Mouse (Mus musculus) embryonic facial prominence, embryonic 12.5 days (tissue): ENCODE results near the gene H2al1f. TPM values are rescaled to one million over a fixed set of nuclear protein-coding genes. Genes with fewer than 3 reads are reported as not detected.
"Not testable (repeated sequence)": the region's sequence is repeated elsewhere in the genome, so short reads cannot be mapped to it uniquely, and the experiment has no call there.

Source experiments
- ATAC-seq: fragments of 200-750 bp; cut with Nextera tagmentation; 2 replicates; pipeline ENCODE4 v1.8.0; 2017; ENCODE audit not compliant: insufficient number of reproducible peaks, insufficient read depth, low FRiP score, low TSS enrichment
- H3K27ac ChIP-seq: fragments of 300-500 bp; sonication (generic); 2 replicates; pipeline ENCODE4 v1.5.1; 2016; ENCODE audit warnings: mild to moderate bottlenecking
- H3K27me3 ChIP-seq: fragments of 300-500 bp; sonication (generic); 2 replicates; pipeline ENCODE4 v1.6.1; 2016; ENCODE audit warnings: mild to moderate bottlenecking, moderate library complexity
- H3K36me3 ChIP-seq: fragments of 300-500 bp; sonication (generic); 2 replicates; pipeline ENCODE4 v1.6.1; 2016; ENCODE audit warnings: mild to moderate bottlenecking
- H3K4me1 ChIP-seq: fragments of 300-500 bp; sonication (generic); 2 replicates; pipeline ENCODE4 v1.6.1; 2016
- H3K4me2 ChIP-seq: fragments of 300-500 bp; sonication (generic); replicated peaks from 2 replicates; pipeline ENCODE4 v1.6.1; 2016; ENCODE audit warnings: mild to moderate bottlenecking, moderate library complexity
- H3K4me3 ChIP-seq: fragments of 300-500 bp; sonication (generic); 2 replicates; pipeline ENCODE4 v1.5.1; 2016; ENCODE audit warnings: mild to moderate bottlenecking
- H3K9ac ChIP-seq: fragments of 300-500 bp; sonication (generic); 2 replicates; pipeline ENCODE4 v1.6.1; 2016; ENCODE audit warnings: mild to moderate bottlenecking, moderate library complexity
- H3K9me3 ChIP-seq: fragments of 300-500 bp; sonication (generic); 2 replicates; pipeline ENCODE4 v1.6.1; 2016; ENCODE audit warnings: mild to moderate bottlenecking, moderate library complexity
- WGBS: fragments of 180-500 bp; shearing (Covaris S2); methylation state at CpG from one replicate; pipeline ENCODE4 v1.1.7; 2016; 5-methylcytosine and 5-hydroxymethylcytosine counted together
- polyA plus RNA-seq: library from polyadenylated mRNA; unstranded; fragments of >200 nt; fragmentation: Nextera tagmentation; extraction: Ambion mirVana; gene quantifications from 2 replicates; pipeline ENCODE4 v1.2.1, GENCODE M21; 2016

H2al1f gene
- not detected in 2 replicates for polyA plus RNA-seq

GRCm38 (mm10) chrX:11314858-11315257 lies at the start of gene H2al1f:
Gene H2al1f, plus strand, starts transcription at chrX:11315158.
- no CpG with 5 or more reads among the region's 6 CpGs for WGBS
- not testable (repeated sequence) for H3K27me3 ChIP-seq

DNA sequence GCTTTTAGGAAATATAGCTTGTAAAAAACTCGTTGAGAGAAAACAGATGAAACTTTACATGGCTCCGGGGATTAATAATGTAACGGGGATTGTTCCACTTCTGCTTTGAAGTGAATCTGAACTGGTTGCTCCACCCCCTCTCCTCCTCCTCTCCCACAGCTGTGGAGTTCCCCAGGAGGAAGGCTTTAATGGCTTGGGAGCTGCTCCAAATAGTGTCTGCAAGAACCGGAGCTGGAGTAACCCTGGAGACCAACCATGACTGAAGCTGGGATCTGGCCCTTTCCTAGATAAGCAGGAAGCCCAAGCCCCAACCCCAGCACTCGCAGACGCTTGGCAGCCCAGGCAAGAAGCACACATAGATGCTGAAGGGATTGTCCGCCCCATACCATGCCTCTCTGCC lies 47.2 kb upstream of the H2al1f start:
- Histone ChIP-seq H3K36me3 (no peaks in the 10 kb centered on the region), H3K4me2 (no peak overlapping the region), H3K9ac (no peak overlapping the region), H3K4me1 (no peaks in the 10 kb centered on the region), H3K4me3 (no peak overlapping the region), H3K9me3 (no peaks in the 10 kb centered on the region), H3K27me3 (peaks cover 10% of the 10 kb centered on the region; the same call in 1 of the 2 replicates), H3K27ac (no peak overlapping the region)
- 64% methylated on average over 7 of the region's 7 CpGs for WGBS
- ATAC-seq: no peak

More at GRCm38 (mm10) chrX:11314858-11315257, at the start of gene H2al1f:
- not testable (repeated sequence) for H3K27ac ChIP-seq, H3K9ac ChIP-seq, H3K9me3 ChIP-seq, H3K4me2 ChIP-seq, H3K4me3 ChIP-seq, H3K36me3 ChIP-seq, ATAC-seq, H3K4me1 ChIP-seq

DNA sequence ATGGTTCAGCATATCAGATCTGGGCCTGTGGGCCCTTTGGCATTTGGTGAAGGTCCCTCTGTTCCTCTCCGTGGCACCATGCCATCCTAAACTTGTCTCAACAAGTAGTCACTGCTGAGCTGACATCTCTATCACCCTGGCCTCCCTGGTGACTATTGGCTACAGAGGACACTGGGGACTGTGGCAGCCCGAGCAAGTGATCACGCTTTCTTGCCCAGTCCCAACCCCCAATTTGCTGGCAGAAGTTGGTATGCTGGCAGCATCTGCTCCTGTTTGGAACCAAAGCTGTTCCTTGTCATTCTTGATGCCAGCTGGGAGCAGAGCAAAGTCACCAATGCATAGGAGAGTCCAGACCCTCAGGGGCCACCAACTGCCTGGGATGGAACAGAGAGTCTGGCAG lies 45.9 kb upstream of the H2al1f start:
- WGBS: 92% methylated on average over 3 of the region's 3 CpGs
- Histone ChIP-seq H3K36me3 (no peaks in the 10 kb centered on the region), H3K9ac (no peak overlapping the region), H3K4me3 (no peak overlapping the region), H3K27me3 (peaks cover 10% of the 10 kb centered on the region; the same call in 1 of the 2 replicates), H3K4me2 (no peak overlapping the region), H3K4me1 (no peaks in the 10 kb centered on the region), H3K9me3 (no peaks in the 10 kb centered on the region), H3K27ac (no peak overlapping the region)
- no peak for ATAC-seq

DNA sequence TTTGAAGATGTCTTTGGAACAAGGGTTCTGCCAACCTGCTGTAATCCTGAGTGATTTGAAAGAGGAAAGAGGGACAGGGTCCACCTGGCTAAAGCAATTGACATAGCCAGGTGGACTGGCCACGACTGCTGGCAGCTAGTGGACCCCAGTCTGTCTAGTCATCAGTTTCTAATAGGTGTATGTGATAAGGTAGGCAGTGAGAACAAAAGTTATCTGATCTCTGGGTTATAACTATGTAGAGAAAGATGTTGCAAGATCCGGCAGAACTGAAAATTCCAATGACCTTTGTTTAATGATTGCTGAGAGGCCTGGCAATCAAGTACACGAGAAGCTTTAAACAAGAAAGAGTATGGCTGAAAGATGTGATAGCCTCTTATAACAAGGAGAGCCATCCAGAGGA lies 41.8 kb upstream of the H2al1f start:
- no peak overlapping the region for H3K9ac ChIP-seq
- H3K9me3 ChIP-seq: no peaks in the 10 kb centered on the region
- H3K27ac ChIP-seq: no peak overlapping the region
- no peaks in the 10 kb centered on the region for H3K36me3 ChIP-seq
- ATAC-seq: no peak
- no peak overlapping the region for H3K4me2 ChIP-seq
- WGBS: 79% methylated on average over 3 of the region's 3 CpGs
- H3K4me1 ChIP-seq: no peaks in the 10 kb centered on the region
- H3K4me3 ChIP-seq: no peak overlapping the region
- 0 out of 2 replicates have a peak, but pooled peaks cover 3% of the 10 kb centered on the region for H3K27me3 ChIP-seq

DNA sequence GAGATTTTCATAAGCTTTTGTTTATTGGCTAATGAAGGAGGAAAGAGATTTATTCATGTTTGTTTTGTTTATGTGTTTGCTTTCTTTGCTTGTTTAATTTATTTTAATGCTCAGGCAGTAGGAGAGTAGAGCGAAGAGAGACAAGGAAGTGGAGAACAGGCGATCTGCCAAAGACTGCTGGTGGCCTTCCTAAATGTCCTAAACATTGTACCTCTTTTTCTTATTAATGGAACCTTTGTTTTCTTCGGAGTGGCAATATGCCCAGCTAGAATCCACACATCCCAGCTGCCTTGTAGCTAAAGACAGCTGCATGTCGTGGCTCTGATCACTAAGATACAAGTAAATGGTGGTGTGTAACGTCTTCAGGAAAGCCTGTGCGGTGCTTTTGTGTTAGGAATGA lies 37.9 kb upstream of the H2al1f start:
- ATAC-seq: no peak
- WGBS: 82% methylated on average over 6 of the region's 6 CpGs
- 0 out of 2 replicates have a peak, but pooled peaks cover 3% of the 10 kb centered on the region for H3K27me3 ChIP-seq

GRCm38 (mm10) chrX:11280741-11281140 lies 34.2 kb upstream of the H2al1f start:
- Histone ChIP-seq H3K9ac (no peak overlapping the region), H3K36me3 (no peaks in the 10 kb centered on the region), H3K27me3 (no peaks in the 10 kb centered on the region), H3K27ac (no peak overlapping the region), H3K4me2 (no peak overlapping the region), H3K4me1 (no peaks in the 10 kb centered on the region), H3K4me3 (no peak overlapping the region), H3K9me3 (no peaks in the 10 kb centered on the region)
- 64% methylated on average over 2 of the region's 2 CpGs for WGBS
- no peak for ATAC-seq

More for the DNA sequence above, 37.9 kb upstream of the H2al1f start:
- no peak overlapping the region for H3K4me2 ChIP-seq
- H3K27ac ChIP-seq: no peak overlapping the region
- H3K9ac ChIP-seq: no peak overlapping the region
- H3K4me3 ChIP-seq: no peak overlapping the region
- H3K4me1 ChIP-seq: no peaks in the 10 kb centered on the region
- no peaks in the 10 kb centered on the region for H3K9me3 ChIP-seq
- H3K36me3 ChIP-seq: no peaks in the 10 kb centered on the region

- Histone ChIP-seq H3K4me1 (no peaks in the 10 kb centered on the region), H3K4me2 (no peak overlapping the region), H3K9ac (no peak overlapping the region), H3K27ac (no peak overlapping the region), H3K36me3 (no peaks in the 10 kb centered on the region), H3K27me3 (peaks cover 8% of the 10 kb centered on the region; the same call in 1 of the 2 replicates), H3K9me3 (no peaks in the 10 kb centered on the region), H3K4me3 (no peak overlapping the region)
- no peak for ATAC-seq
- 72% methylated on average over 14 of the region's 14 CpGs for WGBS
Observed at GRCm38 (mm10) chrX:11288306-11288882, 26.6 kb upstream of the H2al1f start.

DNA sequence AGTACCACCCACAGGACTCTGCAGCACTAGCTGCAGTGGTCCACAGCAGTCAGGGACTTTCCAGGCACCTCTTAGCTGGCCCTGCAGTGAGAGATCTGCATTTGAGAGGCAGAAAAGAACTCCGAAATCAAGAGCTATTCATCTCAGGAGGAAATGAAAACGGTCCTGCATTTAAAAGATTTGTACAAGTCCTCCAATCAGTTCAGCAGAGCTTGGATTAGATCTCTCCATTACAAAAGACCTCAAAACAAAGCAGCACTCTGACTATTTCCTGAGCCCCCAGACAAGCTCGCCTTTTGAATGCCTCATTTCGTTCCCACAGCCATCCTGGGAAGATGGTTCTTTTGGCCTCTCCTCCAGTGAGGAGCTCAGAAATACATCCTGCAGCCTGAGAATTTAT lies 25.7 kb upstream of the H2al1f start:
- Histone ChIP-seq H3K9me3 (no peaks in the 10 kb centered on the region), H3K27me3 (peaks cover 8% of the 10 kb centered on the region; the same call in 1 of the 2 replicates), H3K27ac (no peak overlapping the region), H3K36me3 (no peaks in the 10 kb centered on the region), H3K4me2 (no peak overlapping the region), H3K9ac (no peak overlapping the region), H3K4me3 (no peak overlapping the region), H3K4me1 (no peaks in the 10 kb centered on the region)
- 55% methylated on average over 4 of the region's 4 CpGs for WGBS
- ATAC-seq: no peak

GRCm38 (mm10) chrX:11298957-11299356 lies 16.0 kb upstream of the H2al1f start, which contains the start of gene H2al1a:
Gene H2al1a, plus strand, starts transcription at chrX:11299257.
- not testable (repeated sequence) for H3K4me1 ChIP-seq, H3K4me3 ChIP-seq, H3K27me3 ChIP-seq, H3K9ac ChIP-seq, ATAC-seq, H3K27ac ChIP-seq, H3K4me2 ChIP-seq, H3K36me3 ChIP-seq, H3K9me3 ChIP-seq
- no CpG with 5 or more reads among the region's 3 CpGs for WGBS

DNA sequence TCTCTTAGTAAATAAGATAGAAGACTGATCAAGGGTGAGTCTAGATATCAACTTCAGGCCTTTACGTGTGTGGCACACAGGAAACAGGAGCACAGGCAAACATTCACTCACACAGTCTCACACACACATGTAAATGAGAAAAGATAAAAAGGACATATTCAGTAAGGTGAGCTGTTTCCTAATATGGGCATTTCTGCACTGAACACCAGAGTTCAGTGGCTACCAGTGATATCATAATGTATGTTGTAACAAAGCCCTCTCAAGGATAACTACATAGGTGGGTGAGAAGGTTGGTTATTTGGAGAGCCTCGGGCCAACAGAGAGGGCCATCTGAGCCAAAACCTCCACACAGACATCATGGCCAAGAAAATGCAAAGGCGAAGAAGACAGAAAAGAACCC lies 12.8 kb upstream of the H2al1f start, which contains the start of gene H2al1b:
Gene H2al1b (plus strand): TSS at position 301 of the 400 bp plus-strand sequence.
- not testable (repeated sequence) for H3K9me3 ChIP-seq, H3K4me1 ChIP-seq, H3K27me3 ChIP-seq, H3K4me3 ChIP-seq, H3K27ac ChIP-seq, H3K9ac ChIP-seq, ATAC-seq, H3K4me2 ChIP-seq, H3K36me3 ChIP-seq
- 96% methylated on average over 1 of the region's 3 CpGs for WGBS

- not testable (repeated sequence) for H3K27me3 ChIP-seq, H3K4me2 ChIP-seq, H3K27ac ChIP-seq, ATAC-seq, H3K4me3 ChIP-seq, H3K36me3 ChIP-seq, H3K9ac ChIP-seq, H3K4me1 ChIP-seq, H3K9me3 ChIP-seq
- 100% methylated on average over 2 of the region's 6 CpGs for WGBS
Observed at GRCm38 (mm10) chrX:11305355-11305754, 9.6 kb upstream of the H2al1f start, which contains the start of gene H2al1c. Gene H2al1c, plus strand, starts transcription at chrX:11305655.

GRCm38 (mm10) chrX:11308524-11308923 lies 6.4 kb upstream of the H2al1f start, which contains the start of gene H2al1d:
Gene H2al1d, plus strand, starts transcription at chrX:11308824.
- not testable (repeated sequence) for H3K4me1 ChIP-seq, H3K36me3 ChIP-seq, H3K27ac ChIP-seq, H3K27me3 ChIP-seq, H3K9me3 ChIP-seq, ATAC-seq, H3K4me2 ChIP-seq, H3K4me3 ChIP-seq, H3K9ac ChIP-seq
- no CpG with 5 or more reads among the region's 6 CpGs for WGBS
